Mouse (Mus musculus): ENCODE measurements around the gene Rps25.
"Not testable (repeated sequence)": the region's sequence is repeated elsewhere in the genome, so short reads cannot be mapped to it uniquely, and the experiment has no call there.

Rps25 gene

GRCm38 (mm10) chr9:44405011-44405410 is 1.9 kb upstream of the Rps25 start:
- DNase-seq: no peak

DNA sequence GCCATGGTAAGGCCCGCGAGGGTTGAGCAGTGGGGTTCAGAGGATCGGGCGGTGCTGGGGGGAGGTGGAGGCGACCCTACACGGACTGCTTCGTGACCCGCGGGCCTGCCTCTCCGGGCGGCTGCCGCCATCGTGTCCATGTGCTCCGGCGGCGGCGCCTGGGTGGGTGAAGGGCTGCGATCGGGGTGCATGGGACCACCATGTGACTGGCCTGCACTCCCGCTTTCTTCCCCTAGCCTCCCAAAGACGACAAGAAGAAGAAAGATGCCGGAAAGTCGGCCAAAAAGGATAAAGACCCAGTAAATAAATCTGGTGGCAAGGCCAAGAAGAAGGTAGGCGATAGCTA is 786 bp downstream of the Rps25 start:
- no peak for DNase-seq

DNA sequence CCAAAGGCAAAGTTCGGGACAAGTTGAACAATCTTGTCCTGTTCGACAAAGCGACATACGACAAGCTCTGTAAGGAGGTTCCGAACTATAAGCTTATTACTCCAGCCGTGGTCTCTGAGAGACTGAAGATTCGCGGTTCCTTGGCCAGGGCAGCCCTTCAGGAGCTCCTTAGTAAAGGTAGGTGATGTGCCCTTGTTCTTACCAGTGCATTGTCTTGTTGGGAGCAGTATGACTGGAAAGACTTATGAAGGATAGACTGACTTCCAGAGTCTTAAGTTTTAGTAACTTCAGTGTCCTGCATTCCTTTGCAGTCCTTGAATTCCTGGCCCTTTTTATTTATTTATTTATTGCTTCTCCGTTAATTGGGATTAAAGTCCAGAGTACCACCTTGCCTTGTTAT is 1.8 kb downstream of the Rps25 start:
- DNase-seq: not testable (repeated sequence)

DNA sequence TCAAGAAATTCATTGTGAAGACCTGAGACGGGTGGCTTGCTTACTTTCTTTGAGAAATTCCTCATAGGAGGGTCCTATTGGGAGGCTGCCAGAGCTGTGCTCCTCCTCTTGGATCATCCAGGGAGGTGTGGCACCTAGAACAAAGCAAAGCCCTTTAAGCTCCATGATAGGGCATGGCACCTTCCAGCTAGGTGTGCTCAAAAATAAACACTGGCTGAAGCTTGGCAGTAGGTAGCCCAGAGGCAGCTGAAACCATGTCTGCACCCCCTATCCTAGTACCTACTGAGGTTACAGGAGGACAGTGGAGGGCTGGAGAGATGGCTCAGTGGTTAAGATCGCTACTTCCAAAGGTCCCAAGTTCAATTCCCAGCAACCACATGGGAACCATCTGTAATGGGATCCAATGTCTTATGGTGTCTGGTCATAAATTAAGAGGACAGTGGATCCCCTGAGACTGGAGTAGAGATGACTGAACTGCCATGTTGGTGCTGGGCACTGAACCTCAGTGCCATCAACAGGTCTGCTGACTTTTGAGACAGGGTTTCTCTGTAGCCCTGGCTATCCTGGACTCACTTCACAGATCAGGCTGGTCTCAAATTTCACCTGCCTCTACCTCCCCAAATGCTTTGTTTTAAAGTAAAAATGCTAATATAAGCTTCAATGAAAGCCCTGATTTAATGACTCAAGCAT is 3.9 kb downstream of the Rps25 start:
- no peak for DNase-seq

DNA sequence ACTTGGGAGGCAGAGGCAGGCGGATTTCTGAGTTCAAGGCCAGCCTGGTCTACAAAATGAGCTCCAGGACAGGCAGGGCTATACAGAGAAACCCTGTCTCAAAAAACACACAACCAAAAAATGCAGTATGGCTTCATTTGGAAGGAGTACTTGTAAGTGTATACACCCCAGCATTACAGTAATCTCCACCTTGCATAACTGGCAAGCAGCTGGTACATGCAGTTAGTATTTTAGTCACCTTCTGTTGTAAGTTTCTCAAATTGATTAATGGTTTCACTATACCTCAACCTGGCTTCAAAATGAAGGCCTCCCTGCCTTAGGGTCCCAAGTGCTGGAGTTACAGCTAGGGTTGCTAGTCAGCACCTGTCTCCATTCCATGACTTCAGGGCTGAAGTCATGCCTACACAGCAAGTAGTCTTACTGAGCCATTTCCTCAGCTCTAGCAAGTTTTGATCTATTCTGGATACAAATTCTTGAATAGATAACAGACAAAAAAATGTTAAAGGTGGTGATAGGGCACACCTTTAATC is 4.7 kb downstream of the Rps25 start:
- no peak for DNase-seq

DNA sequence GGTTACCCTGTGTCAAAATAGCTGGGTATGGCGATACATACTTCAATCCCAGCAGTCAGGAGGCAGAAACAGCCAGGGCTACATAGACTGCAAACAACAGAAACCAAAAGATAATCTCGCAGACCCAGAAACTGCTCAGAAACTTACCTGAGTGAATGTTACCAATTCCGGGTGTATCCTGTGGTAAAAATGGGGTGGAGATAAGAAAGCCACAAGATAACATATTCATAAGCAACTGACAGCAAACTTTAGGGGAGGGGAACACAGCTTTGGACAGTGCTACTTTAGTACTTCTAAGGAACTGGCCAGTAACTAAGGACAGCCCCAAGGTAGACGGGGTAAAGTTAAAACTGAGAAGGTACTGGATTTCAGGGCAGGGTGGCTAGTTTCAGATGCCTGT is 5.4 kb downstream of the Rps25 start:
- DNase-seq: no peak

DNA sequence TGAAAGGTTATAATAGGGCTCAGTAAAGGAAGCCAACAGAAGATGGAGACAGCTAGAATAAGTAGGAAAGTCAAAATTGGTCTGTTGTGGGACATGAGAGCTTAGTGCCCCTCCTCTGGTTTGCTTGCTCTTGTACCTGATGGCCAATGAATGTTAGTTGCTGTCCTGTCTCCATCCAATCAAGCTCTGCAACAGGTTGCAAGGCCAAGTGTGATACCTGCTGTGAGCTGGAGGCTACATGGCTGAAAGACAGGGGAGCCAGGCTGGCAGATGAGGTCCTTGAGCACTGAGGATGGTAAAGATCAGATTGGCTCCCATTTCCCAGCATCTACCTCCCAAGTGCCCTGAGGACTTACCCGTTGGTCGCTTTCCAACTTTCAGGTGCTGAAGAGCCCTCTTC is 5.8 kb downstream of the Rps25 start:
- DNase-seq: no peak

GRCm38 (mm10) chr9:44417156-44417891 is 10.4 kb downstream of the Rps25 start:
- no peak for DNase-seq

GRCm38 (mm10) chr9:44417892-44418363 is 11.0 kb downstream of the Rps25 start:
- DNase-seq: peak; percentile 93 to 97

DNA sequence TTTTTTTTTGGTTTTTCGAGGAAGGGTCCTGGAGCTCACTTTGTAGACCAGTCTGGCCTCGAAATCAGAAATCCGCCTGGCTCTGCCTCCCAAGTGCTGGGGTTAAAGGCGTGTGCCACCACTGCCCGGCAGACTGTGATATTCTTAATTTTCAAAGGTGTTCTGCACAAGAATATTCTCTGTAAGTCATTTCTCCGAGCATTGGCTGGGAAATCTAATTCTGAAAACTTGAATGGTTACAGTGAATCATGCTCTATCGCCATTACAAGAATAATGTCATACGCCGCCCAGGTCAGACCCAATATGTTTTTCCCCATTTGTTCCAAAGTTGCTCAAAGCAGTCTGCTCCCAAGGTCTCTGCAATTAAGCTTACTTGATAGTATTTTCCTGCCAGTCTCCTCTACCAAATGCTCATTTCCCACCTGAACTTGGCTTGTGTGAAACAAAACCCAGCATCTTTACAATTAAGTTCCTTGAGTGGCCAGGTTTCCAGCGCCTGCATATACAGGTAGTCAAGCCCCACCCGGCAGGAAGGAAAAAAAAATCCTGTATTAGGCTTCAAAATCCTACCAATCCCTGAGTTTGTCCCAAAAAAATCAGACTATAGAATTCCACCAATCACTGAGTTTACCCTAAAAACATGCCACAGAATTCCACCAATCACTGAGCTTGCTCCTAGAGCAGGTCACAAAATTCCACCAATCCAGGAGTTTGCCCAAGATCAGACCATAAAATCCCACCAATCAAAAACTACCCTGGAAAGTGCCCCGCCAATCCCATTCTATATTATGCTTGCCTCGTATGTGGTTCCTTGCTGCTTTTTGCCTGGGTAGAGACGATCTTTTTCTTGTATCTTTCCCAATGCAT is 11.8 kb downstream of the Rps25 start, which contains the start of gene Ccdc84:
Gene Ccdc84, minus strand, starts transcription at position 51 of the 867 bp plus-strand sequence.
- DNase-seq: peak in 1 of 2 experiments; percentile 16

DNA sequence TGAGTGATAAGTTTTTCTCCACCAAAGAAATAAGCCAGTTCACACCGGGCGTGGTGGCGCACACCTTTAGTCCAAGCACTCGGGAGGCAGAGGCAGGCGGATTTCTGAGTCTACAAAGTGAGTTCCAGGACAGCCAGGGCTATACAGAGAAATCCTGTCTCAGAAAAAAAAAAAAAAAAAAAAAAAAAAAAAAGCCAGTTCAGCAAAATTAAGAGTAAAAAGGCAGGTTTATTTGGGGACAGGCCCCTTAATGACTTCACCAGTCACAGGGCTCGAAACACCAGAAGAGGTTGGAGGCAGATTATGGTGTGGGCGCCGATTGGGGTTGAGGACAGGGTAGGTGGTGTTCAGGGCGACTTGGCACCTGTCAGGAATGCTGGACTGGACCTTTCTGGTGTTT is 12.8 kb downstream of the Rps25 start:
- not testable (repeated sequence) for DNase-seq

- no peak for DNase-seq
These were observed 13.4 kb downstream of the Rps25 start for GRCm38 (mm10) chr9:44420280-44420898.

DNA sequence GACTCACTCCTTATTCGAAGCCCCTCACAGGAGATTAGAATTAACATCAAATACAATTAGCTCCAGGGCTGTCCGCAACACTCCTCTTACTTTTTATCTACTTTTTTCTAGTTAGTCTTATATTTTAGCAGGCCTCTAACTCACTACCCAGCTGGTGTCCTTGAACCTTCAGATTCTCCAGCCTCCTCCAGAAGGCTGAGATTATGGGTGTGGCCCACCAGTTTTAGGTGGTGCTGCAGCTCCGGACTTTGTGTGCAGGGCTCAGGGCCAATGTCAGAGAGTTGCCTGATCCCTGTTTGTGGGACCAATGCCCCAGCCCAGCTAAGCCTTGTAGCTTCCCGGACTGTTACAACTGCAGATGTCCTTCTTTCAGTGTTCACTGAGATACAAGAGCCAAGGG is 16.6 kb downstream of the Rps25 start:
- no peak for DNase-seq

DNA sequence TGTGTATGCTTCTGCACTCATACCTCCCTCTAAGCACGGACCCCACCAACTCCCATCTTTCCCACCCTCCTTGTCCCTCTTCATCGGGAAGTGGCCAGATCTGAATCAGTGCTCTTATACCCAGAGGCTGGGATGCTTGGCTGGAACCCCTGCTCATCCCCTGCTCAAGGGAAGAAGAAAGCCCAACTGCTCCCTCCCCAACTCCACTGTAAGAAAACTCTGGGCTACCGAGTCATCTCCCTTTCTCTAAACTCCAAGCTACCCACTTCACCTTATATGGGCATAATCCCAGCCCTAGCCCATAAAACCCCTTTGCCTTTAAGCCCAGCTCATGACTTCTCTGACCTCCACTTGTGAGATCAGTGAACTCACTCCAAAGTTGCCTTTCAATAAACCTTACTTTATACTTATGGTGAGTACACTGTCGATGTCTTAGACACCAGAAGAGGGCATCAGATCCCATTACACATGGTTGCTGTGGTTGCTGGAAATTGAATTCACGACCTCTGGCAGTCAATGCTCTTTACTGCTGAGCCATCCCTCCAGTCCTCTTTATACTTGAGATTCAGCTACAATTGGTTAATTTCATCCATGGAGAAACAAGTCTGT is 25.7 kb downstream of the Rps25 start:
- DNase-seq: no peak

DNA sequence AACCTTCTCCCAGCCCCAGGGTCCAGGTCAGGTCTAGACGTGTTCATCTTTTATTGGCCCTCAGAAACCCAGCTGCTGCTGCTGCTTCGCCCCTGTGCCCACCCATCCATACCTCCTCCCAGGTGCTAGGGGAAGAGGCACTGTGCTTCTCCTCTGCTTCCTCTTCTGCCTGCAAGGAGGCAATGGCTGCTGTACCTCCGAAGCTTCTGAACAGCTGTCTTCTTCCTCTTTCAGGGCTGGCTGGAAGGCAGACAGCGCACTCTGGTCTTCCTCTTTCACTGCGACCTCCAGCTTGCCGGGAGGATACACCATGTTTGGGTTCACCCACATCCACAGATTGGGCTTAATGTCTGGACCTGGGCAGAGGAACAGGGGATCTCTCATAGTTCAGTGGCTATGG is 28.8 kb downstream of the Rps25 start:
- no peak for DNase-seq

GRCm38 (mm10) chr9:44440961-44441360 is 34.0 kb downstream of the Rps25 start, which contains the start of gene Foxr1:
Foxr1 (minus strand) TSS chr9:44441136.
- DNase-seq: no peak

GRCm38 (mm10) chr9:44444402-44445025 is 37.6 kb downstream of the Rps25 start:
- DNase-seq: not testable (repeated sequence)

DNA sequence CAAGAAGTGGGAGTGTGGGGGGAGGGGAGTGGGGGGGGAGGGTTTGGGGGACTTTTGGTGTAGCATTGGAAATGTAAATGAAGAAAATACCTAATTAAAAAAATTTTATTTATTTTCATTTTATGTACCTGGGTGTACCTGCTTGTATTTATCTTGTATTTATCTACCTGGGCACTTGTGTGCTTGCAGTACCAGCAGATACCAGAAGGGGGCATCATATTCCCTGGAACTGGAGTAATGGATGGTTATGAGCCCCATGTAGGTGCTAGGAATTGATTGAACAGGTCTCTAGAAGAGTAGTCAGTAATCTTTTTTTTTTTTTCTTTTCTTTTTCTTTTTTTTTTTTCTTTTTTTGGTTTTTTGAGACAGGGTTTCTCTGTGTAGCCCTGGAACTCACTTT is 43.4 kb downstream of the Rps25 start:
- peak in 1 of 2 experiments; percentile 21 for DNase-seq

- DNase-seq: peak; percentile 88 to 90
These were observed 47.4 kb downstream of the Rps25 start for GRCm38 (mm10) chr9:44454132-44454890.

GRCm38 (mm10) chr9:44454891-44455220 is 47.9 kb downstream of the Rps25 start, which contains the start of gene Upk2:
Upk2 (minus strand) TSS chr9:44454976.
- no peak for DNase-seq
